ENCODE assay signal across 11 mouse cellular contexts in genomic region chr4:131100796-131101156, GRCm38 (mm10).
DNase-seq lines count a peak whose midpoint lies in the region; ATAC-seq and TF ChIP-seq lines count a peak whose summit lies in the region.
"Had no signal": no experiment of that assay in that cellular context is flagged by ENCODE, and none has a peak within 500 bp of the region (broad histone marks: within the 10 kb centered on the region; RNA-seq: fewer than 3 reads in every experiment).

No protein-coding gene starts in this region.

- TF ChIP-seq CTCF in midbrain, postnatal 0 days (IDR thresholded peaks at IDR 0.05), result no peak

- H3K4me2 ChIP-seq in heart, embryonic 14.5 days (ENCODE audit: low read length), result peak overlapping the region; percentile 46
- no peak overlapping the region for H3K4me2 ChIP-seq in midbrain, postnatal 0 days (ENCODE audit: low read depth, low read length, poor library complexity, severe bottlenecking)
- H3K4me2 ChIP-seq in hindbrain, embryonic 14.5 days (replicated peaks), result 0 out of 2 replicates have a peak overlapping the region, but pooled peaks have one; percentile 4
- 0 out of 2 replicates have a peak overlapping the region, but pooled peaks have one; percentile 15 for H3K4me2 ChIP-seq in neural tube, embryonic 15.5 days
- H3K4me2 ChIP-seq: liver, embryonic 12.5 days had no signal

- no peaks in the 10 kb centered on the region for H3K36me3 ChIP-seq in heart, embryonic 14.5 days (ENCODE audit: control insufficient read depth, insufficient read depth, low read length)
- no peaks in the 10 kb centered on the region for H3K36me3 ChIP-seq in midbrain, embryonic 10.5 days
- H3K36me3 ChIP-seq in midbrain, postnatal 0 days (ENCODE audit: insufficient read depth, low read length), result no peaks in the 10 kb centered on the region
- H3K36me3 ChIP-seq in hindbrain, embryonic 14.5 days (replicated peaks; ENCODE audit: control insufficient read depth, insufficient read depth), result no peaks in the 10 kb centered on the region
- H3K36me3 ChIP-seq in neural tube, embryonic 15.5 days, result no peaks in the 10 kb centered on the region
- H3K36me3 ChIP-seq: liver, embryonic 12.5 days had no signal

- H3K9me3 ChIP-seq in heart, embryonic 14.5 days (ENCODE audit: control insufficient read depth, low read length), result 0 out of 2 replicates have a peak, but pooled peaks cover 4% of the 10 kb centered on the region
- H3K9me3 ChIP-seq in midbrain, embryonic 10.5 days (replicated peaks), result no peaks in the 10 kb centered on the region
- no peaks in the 10 kb centered on the region for H3K9me3 ChIP-seq in midbrain, postnatal 0 days (ENCODE audit: low read length)
- no peaks in the 10 kb centered on the region for H3K9me3 ChIP-seq in hindbrain, embryonic 14.5 days (ENCODE audit: control insufficient read depth, low read length)
- H3K9me3 ChIP-seq in neural tube, embryonic 15.5 days (replicated peaks), result no peaks in the 10 kb centered on the region
- H3K9me3 ChIP-seq: liver, embryonic 12.5 days had no signal

- no peak for DNase-seq in heart, postnatal 36 days
- DNase-seq in midbrain, embryonic 10.5 days (ENCODE audit: low spot score), result no peak
- DNase-seq in midbrain, postnatal 0 days (ENCODE audit: low spot score), result no peak
- DNase-seq in hindbrain, embryonic 14.5 days (ENCODE audit: low spot score), result no peak
- DNase-seq in right cerebral cortex, adult 18-20 months, result no peak
- DNase-seq in layer of hippocampus, adult 11-12 months (ENCODE audit: low spot score), result no peak
- DNase-seq: kidney, adult 2 months; layer of hippocampus, postnatal 36 days had no signal

- 18% methylated on average over 13 of the region's 13 CpGs for WGBS in heart, embryonic 14.5 days
- 11% methylated on average over 13 of the region's 13 CpGs for WGBS in midbrain, embryonic 10.5 days
- whole genome bisulfite sequencing in midbrain, postnatal 0 days, result 23% methylated on average over 13 of the region's 13 CpGs
- 22% methylated on average over 13 of the region's 13 CpGs for WGBS in hindbrain, embryonic 14.5 days
- WGBS in neural tube, embryonic 15.5 days, result 11% methylated on average over 13 of the region's 13 CpGs

- no peak for ATAC-seq in heart, embryonic 14.5 days (ENCODE audit: insufficient number of reproducible peaks, insufficient read depth, low FRiP score, low read depth)
- ATAC-seq in midbrain, postnatal 0 days (ENCODE audit: low FRiP score), result no peak
- ATAC-seq in hindbrain, embryonic 14.5 days (ENCODE audit: low FRiP score), result no peak
- no peak for ATAC-seq in neural tube, embryonic 15.5 days (ENCODE audit: low FRiP score)
- ATAC-seq: liver, embryonic 12.5 days had no signal

- no peak overlapping the region; a peak in 1 of 4 replicates for H3K4me3 ChIP-seq in heart, embryonic 14.5 days (ENCODE audit: control insufficient read depth in 1 of 2, insufficient read depth in 1 of 2, low read depth in 1 of 2, low read length in 2 of 2)
- peak overlapping the region; percentile 44 for H3K4me3 ChIP-seq in midbrain, embryonic 10.5 days
- no peak overlapping the region for H3K4me3 ChIP-seq in midbrain, postnatal 0 days (ENCODE audit: low read depth, low read length)
- no peak overlapping the region for H3K4me3 ChIP-seq in hindbrain, embryonic 14.5 days (replicated peaks; ENCODE audit: low read length)
- no peak overlapping the region for H3K4me3 ChIP-seq in neural tube, embryonic 15.5 days (replicated peaks)
- H3K4me3 ChIP-seq: liver, embryonic 12.5 days had no signal

- intact Hi-C loops in heart, postnatal 36 days (cut with DNase I), result no loop called here

- no peaks in the 10 kb centered on the region for H3K4me1 ChIP-seq in heart, embryonic 14.5 days (ENCODE audit: control insufficient read depth in 2 of 2, insufficient read depth in 2 of 2, low read length in 2 of 2)
- H3K4me1 ChIP-seq in midbrain, embryonic 10.5 days, result peaks cover 32% of the 10 kb centered on the region
- no peaks in the 10 kb centered on the region for H3K4me1 ChIP-seq in midbrain, postnatal 0 days (ENCODE audit: insufficient read depth, low read length)
- H3K4me1 ChIP-seq in hindbrain, embryonic 14.5 days (replicated peaks; ENCODE audit: control insufficient read depth, insufficient read depth, low read length), result 0 out of 2 replicates have a peak, but pooled peaks cover 3% of the 10 kb centered on the region
- H3K4me1 ChIP-seq in neural tube, embryonic 15.5 days, result no peaks in the 10 kb centered on the region
- H3K4me1 ChIP-seq: liver, embryonic 12.5 days had no signal

- no peaks in the 10 kb centered on the region for H3K27me3 ChIP-seq in heart, embryonic 14.5 days (ENCODE audit: control insufficient read depth, insufficient read depth, low read length)
- peaks cover 19% of the 10 kb centered on the region for H3K27me3 ChIP-seq in midbrain, embryonic 10.5 days (ENCODE audit: low read depth, poor library complexity, severe bottlenecking)
- H3K27me3 ChIP-seq in midbrain, postnatal 0 days (ENCODE audit: insufficient read depth, low read length), result peaks cover 9% of the 10 kb centered on the region; the same call in 1 of the 2 replicates
- H3K27me3 ChIP-seq in hindbrain, embryonic 14.5 days (ENCODE audit: control insufficient read depth, insufficient read depth, low read length), result no peaks in the 10 kb centered on the region; the same call in 1 of the 2 replicates
- 0 out of 2 replicates have a peak, but pooled peaks cover 8% of the 10 kb centered on the region for H3K27me3 ChIP-seq in neural tube, embryonic 15.5 days (replicated peaks)
- H3K27me3 ChIP-seq: liver, embryonic 12.5 days had no signal

- no peak overlapping the region for H3K27ac ChIP-seq in heart, embryonic 14.5 days (replicated peaks in 1 of 2; ENCODE audit: control insufficient read depth in 1 of 2, insufficient read depth in 1 of 2, low read depth in 2 of 2, low read length in 2 of 2)
- H3K27ac ChIP-seq in midbrain, embryonic 10.5 days (replicated peaks), result peak overlapping the region; percentile 59; the same call in 1 of the 2 replicates
- no peak overlapping the region for H3K27ac ChIP-seq in midbrain, postnatal 0 days (ENCODE audit: low read depth, low read length)
- H3K27ac ChIP-seq in hindbrain, embryonic 14.5 days, result no peak overlapping the region
- no peak overlapping the region for H3K27ac ChIP-seq in neural tube, embryonic 15.5 days (replicated peaks)
- H3K27ac ChIP-seq: liver, embryonic 12.5 days had no signal

- no peak overlapping the region for H3K9ac ChIP-seq in heart, embryonic 14.5 days (ENCODE audit: low read length)
- H3K9ac ChIP-seq in midbrain, postnatal 0 days (replicated peaks; ENCODE audit: low read length, poor library complexity, severe bottlenecking), result no peak overlapping the region
- no peak overlapping the region for H3K9ac ChIP-seq in hindbrain, embryonic 14.5 days
- H3K9ac ChIP-seq in neural tube, embryonic 15.5 days (replicated peaks), result no peak overlapping the region
- H3K9ac ChIP-seq: liver, embryonic 12.5 days had no signal
